Mouse (Mus musculus): ENCODE measurements around the gene Ms4a13.

GRCm38 (mm10) chr19:11232348-11232747 is 35.8 kb upstream of the Ms4a13 start, which contains the start of gene Ms4a12:
- no peak for TF ChIP-seq GATA1 (IDR thresholded peaks at IDR 0.05; ENCODE audit: borderline replicate concordance, low read length)
- TF ChIP-seq FLI1 (IDR thresholded peaks at IDR 0.05; ENCODE audit: low read length) = no peak
